Mouse (Mus musculus) T-helper 2 cell (primary cell): Measurements from ENCODE around the gene Arid4a.

Source experiments
- in situ Hi-C: fragments of 300-600 bp; cut with MboI, MseI; formaldehyde crosslinking; loops from one replicate; pipeline ENCODE4 v1.15.1; 2025; ENCODE audit warnings: high pct_unique_total_duplicates

Gene Arid4a

GRCm38 (mm10) chr12:71015363-71016210 lies at the start of gene Arid4a:
Arid4a (plus strand) TSS chr12:71015990.
- in situ Hi-C loops = loop anchor here (5.0 kb wide), 1 partner anchor 48 kb away; no protein-coding TSS in a partner anchor

GRCm38 (mm10) chr12:70967581-70967980 lies 48.2 kb upstream of the Arid4a start:
- in situ Hi-C loops = loop anchor here (5.0 to 25.0 kb wide), 2 partner anchors 50 to 1805 kb away; partner anchors contain the start of genes Arid4a, Lrr1 and Rps29

DNA sequence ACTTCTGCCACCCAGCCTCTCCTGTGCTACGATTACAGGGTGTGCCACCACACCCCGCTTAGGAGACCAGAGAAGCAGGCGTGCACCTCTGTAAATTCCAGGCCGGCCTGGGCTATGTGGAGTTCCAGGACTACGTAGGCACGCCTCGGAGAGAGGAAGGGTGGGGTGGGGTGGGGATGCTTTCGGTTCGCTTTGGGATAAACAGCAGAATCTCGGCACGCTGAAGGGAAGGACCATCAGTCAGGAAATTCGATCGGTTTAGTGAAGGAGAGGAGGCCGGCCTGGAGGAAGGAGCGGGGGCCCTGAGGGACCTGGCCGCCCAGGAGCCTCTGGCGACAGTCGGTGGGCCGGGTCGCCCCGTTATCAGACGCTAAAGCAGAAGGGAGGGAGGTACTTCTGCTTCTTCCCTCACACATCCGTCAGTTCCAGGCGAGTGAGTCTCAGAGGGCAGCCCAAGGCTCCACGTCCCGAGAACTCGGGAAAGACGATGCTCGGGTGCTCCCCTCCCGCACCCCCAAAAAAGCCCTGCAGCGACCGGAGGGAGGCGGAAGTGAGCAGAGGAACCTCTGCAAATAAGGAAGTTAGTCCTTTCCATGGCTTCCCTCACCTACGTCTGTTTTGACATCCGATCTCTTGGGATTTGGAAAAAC lies 47.5 kb upstream of the Arid4a start:
- in situ Hi-C loops = loop anchor here (5.0 to 25.0 kb wide), 2 partner anchors 49 to 1806 kb away; partner anchors contain the start of genes Arid4a, Lrr1 and Rps29

- in situ Hi-C loops = loop anchor here (5.0 to 25.0 kb wide), 2 partner anchors 48 to 1807 kb away; partner anchors contain the start of genes Arid4a, Lrr1 and Rps29
Measured at GRCm38 (mm10) chr12:70968791-70969307, 46.9 kb upstream of the Arid4a start.

DNA sequence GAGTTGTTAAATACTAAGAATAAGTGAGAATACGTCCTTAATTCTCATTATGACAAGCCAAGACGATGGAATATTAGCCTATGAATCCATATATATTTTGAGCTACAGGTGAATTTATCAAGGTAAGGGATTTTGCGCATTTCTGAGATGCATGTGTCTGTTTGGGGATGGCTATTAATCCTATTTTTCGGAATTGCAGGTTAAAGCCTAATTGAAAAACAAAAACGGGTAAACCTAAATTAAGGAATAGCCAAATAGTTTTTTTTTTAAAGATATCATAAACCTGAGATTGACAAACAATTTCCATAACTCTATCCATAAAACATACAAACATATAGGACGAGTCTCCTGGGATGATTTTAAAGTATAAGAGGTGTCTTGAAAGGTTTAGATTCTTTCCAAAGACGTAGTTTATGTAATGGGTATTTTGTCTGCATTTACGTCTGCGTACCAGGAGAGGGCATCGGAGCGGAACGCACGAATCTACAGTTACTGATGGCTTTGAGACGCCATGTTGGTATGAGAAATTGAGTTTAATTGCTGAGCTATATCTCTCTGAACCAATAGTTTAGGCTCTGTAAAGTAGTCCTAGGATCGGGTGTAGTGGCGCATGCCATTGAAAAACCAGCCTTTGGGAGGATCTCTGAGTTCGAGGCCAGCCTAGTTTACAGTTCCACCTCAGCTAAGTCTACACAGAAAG lies 46.2 kb upstream of the Arid4a start:
- in situ Hi-C loops = loop anchor here (5.0 to 25.0 kb wide), 2 partner anchors 48 to 1807 kb away; partner anchors contain the start of genes Arid4a, Lrr1 and Rps29

DNA sequence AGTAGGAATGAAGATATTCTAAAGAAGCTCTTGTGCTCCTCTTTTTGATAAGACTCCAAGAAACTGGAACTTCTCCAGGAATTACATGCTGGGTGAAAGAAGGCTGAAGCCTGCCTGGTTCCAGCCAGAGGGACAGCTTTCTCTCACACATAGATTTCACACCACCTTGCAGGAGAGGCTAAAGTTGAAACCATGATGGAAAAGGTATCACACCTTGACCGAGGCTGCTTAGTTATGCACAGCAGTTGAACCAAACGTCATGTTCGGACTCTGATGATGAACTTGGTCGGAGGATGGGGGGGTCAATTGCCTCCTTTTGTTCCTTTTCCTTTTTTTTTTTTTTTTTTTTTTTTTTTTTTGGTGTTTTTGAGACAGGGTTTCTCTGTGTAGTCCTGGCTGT lies 42.0 kb upstream of the Arid4a start:
- in situ Hi-C loops = loop anchor here (25.0 kb wide), 1 partner anchor 1812 kb away; the partner anchor contains the start of genes Lrr1 and Rps29

DNA sequence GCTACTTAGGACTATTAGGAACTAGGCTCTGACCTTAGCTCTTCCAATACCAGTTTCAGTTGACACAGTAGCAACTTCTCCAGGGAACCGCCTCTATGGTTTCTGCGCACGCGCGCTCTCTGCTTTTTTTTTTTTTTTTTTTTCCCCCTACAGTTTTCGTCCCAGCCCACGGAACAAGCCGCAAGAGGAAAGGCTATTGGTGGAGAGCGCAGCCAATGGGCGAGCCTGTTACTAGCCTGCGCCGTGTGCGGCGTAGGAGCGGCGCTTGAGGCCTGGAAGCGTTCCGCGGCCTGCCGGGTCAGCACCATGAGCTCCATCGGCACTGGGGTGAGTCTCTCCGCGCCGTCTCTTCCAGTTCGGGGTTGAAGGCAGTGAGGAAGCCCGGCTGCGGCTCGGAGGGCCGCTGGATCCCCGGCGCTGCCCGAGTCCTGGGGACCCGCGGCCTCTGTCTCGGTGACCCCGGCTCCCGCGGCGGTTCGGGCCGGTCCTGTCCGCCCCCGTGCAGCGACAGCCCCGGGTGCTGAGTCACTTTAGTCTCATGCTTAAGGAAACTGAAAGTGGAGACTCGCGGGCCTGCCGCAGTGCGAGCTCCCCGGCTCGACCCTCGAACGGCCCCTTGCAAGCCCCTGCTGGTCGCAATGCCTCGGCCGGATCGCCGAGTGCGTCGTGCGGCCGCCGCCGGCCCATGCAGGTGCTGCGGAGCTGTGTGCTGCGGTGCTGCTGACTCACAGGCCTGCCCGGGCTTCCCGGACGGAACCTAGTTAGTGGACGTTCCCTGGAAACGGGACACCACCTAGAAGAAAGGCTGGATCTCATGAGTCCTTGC lies 41.1 kb upstream of the Arid4a start, which contains the start of gene Psma3:
TSS of gene Psma3 (plus strand) at position 181 of the 826 bp plus-strand sequence.
- in situ Hi-C loops = loop anchor here (25.0 kb wide), 1 partner anchor 1812 kb away; the partner anchor contains the start of genes Lrr1 and Rps29

- in situ Hi-C loops = no loop called here
Measured at GRCm38 (mm10) chr12:70975406-70975805, 40.4 kb upstream of the Arid4a start.

- in situ Hi-C loops = no loop called here
Measured at GRCm38 (mm10) chr12:70975891-70976290, 39.9 kb upstream of the Arid4a start.

- in situ Hi-C loops = no loop called here
Measured at GRCm38 (mm10) chr12:70978345-70978744, 37.4 kb upstream of the Arid4a start.

- in situ Hi-C loops = no loop called here
Measured at GRCm38 (mm10) chr12:70984855-70985550, 30.8 kb upstream of the Arid4a start.

- in situ Hi-C loops = no loop called here
Measured at GRCm38 (mm10) chr12:70997225-70997624, 18.6 kb upstream of the Arid4a start.

DNA sequence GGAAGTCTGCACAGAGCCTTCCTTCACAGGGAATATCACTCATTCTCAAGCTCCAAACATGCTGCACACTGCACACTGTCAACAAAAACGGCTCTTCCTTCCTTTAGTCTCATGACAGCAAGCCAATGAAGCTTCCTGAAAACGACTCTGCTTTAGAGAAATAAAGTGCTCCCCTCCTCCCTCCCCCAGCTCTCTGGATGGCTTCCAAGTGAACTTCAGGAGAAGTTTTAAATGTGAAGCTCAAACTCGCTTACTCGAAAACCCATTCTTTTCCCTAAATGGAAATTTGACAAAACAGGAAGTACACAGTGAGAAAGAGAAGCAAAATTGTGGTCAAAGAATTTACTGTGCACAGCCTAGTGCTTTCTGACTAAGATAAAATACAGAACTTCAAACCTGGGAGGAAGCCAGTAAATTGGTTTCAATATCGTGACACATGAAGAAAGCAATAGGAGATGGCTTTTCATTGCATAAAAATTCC lies 16.3 kb upstream of the Arid4a start:
- in situ Hi-C loops = no loop called here

DNA sequence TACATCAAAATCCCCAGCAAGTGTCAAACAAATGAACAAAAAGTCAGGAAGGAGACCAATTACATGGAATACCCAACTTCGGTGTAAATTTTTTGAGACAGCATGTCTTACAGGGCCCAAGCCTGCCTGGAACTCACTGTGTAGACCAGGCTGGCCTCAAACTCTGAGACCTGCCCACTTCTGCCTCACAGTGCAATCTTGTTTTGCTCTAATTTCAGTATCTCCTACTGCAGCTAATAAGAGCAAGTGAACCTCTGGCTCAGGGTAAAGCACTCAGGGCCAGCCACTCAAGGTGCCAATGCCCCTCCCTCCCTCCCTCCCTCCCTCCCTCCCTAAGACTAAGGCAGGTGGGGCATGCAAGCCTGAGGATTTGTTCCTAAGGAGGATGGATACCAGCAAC lies 15.4 kb upstream of the Arid4a start:
- in situ Hi-C loops = no loop called here

DNA sequence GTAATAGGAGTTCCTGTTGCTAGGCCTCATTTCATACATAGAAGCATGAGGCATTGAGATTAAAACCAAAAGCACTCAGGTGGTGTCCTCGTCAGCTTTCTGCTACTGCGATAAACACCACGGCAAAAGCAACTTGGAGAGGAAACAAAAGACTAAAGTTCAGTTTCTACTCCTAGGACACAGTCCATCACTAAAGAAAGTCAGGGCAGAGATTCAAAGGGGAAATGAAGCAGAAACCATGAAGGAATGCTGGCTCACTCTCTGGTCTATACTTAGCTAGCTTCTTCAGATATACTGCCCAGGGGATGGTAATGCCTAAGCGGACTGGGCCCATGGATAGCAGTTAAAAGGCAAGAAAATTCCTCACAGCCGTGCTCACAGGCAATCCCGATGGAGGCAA lies 14.3 kb upstream of the Arid4a start:
- in situ Hi-C loops = no loop called here

- in situ Hi-C loops = no loop called here
Measured at GRCm38 (mm10) chr12:71003760-71004426, 11.9 kb upstream of the Arid4a start.

- in situ Hi-C loops = no loop called here
Measured at GRCm38 (mm10) chr12:71006141-71006540, 9.6 kb upstream of the Arid4a start.

GRCm38 (mm10) chr12:71006901-71007300 lies 8.9 kb upstream of the Arid4a start:
- in situ Hi-C loops = no loop called here

DNA sequence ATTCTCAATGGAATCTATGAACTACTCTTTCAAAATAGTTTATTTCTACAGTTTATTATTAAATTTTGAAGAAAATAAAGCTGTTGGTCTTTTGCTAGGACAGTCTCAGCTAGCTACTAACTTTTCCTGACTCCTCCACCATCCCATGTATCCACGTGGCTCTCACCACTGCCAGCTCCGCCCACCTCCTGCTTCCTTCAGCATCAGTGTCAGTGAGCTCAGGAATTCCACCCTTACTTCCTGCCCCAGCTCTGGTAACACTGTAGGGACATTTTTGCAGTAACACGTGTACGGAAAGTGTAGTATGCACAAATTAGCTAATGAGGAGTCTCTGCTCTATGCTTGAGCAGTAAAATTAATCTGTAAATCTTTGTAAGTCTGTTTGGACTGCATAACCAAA lies 6.0 kb upstream of the Arid4a start:
- in situ Hi-C loops = no loop called here
